Mouse (Mus musculus): ENCODE data around the gene Krtap5-4.
"Not testable (repeated sequence)": the region's sequence is repeated elsewhere in the genome, so short reads cannot be mapped to it uniquely, and the experiment has no call there.

Gene Krtap5-4

GRCm38 (mm10) chr7:142303249-142303648 is at the start of gene Krtap5-4:
TSS of gene Krtap5-4 (plus strand) at chr7:142303549.
- DNase-seq (ENCODE audit: low spot score in 2 of 2): no peak

- peak in 1 of 2 experiments; percentile 7 for DNase-seq (ENCODE audit: low spot score in 2 of 2)
Measured at GRCm38 (mm10) chr7:142255517-142255916, 47.8 kb upstream of the Krtap5-4 start.

- DNase-seq (ENCODE audit: low spot score in 2 of 2): not testable (repeated sequence)
Measured at GRCm38 (mm10) chr7:142258254-142258653, 45.1 kb upstream of the Krtap5-4 start, which contains the start of gene Gm2431. TSS of gene Gm2431 (minus strand) at chr7:142258354.

- not testable (repeated sequence) for DNase-seq (ENCODE audit: low spot score in 2 of 2)
Measured at GRCm38 (mm10) chr7:142274263-142274662, 29.1 kb upstream of the Krtap5-4 start, which contains the start of gene Gm4559. TSS of gene Gm4559 (minus strand) at chr7:142274363.

- DNase-seq (ENCODE audit: low spot score in 2 of 2): peak; percentile 19 to 30
Measured at GRCm38 (mm10) chr7:142278183-142278582, 25.2 kb upstream of the Krtap5-4 start.

GRCm38 (mm10) chr7:142279291-142279690 is 24.1 kb upstream of the Krtap5-4 start:
- not testable (repeated sequence) for DNase-seq (ENCODE audit: low spot score in 2 of 2)

- not testable (repeated sequence) for DNase-seq (ENCODE audit: low spot score in 2 of 2)
Measured at GRCm38 (mm10) chr7:142282847-142283246, 20.5 kb upstream of the Krtap5-4 start.

- DNase-seq (ENCODE audit: low spot score in 2 of 2): peak; percentile 42 to 55
Measured at GRCm38 (mm10) chr7:142284023-142284591, 19.2 kb upstream of the Krtap5-4 start.

- DNase-seq (ENCODE audit: low spot score in 2 of 2): peak; percentile 78 to 85
Measured at GRCm38 (mm10) chr7:142284615-142285080, 18.7 kb upstream of the Krtap5-4 start.

GRCm38 (mm10) chr7:142285130-142285835 is 18.1 kb upstream of the Krtap5-4 start:
- DNase-seq (ENCODE audit: low spot score in 2 of 2): no peak

- DNase-seq (ENCODE audit: low spot score in 2 of 2): not testable (repeated sequence)
Measured at GRCm38 (mm10) chr7:142285910-142286612, 17.3 kb upstream of the Krtap5-4 start.

GRCm38 (mm10) chr7:142293851-142294250 is 9.5 kb upstream of the Krtap5-4 start:
- not testable (repeated sequence) for DNase-seq (ENCODE audit: low spot score in 2 of 2)

- no peak for DNase-seq (ENCODE audit: low spot score in 2 of 2)
Measured at GRCm38 (mm10) chr7:142295418-142295817, 7.9 kb upstream of the Krtap5-4 start.

GRCm38 (mm10) chr7:142296108-142296507 is 7.2 kb upstream of the Krtap5-4 start:
- not testable (repeated sequence) for DNase-seq (ENCODE audit: low spot score in 2 of 2)

GRCm38 (mm10) chr7:142297018-142297417 is 6.3 kb upstream of the Krtap5-4 start, which contains the start of gene Krtap5-1:
TSS of gene Krtap5-1 (minus strand) at chr7:142297118.
- DNase-seq (ENCODE audit: low spot score in 2 of 2): not testable (repeated sequence)

GRCm38 (mm10) chr7:142303929-142304328 is 580 bp downstream of the Krtap5-4 start:
- not testable (repeated sequence) for DNase-seq (ENCODE audit: low spot score in 2 of 2)

GRCm38 (mm10) chr7:142314600-142315285 is 11.4 kb downstream of the Krtap5-4 start:
- no peak for DNase-seq (ENCODE audit: low spot score in 2 of 2)

GRCm38 (mm10) chr7:142316558-142316957 is 13.2 kb downstream of the Krtap5-4 start:
- peak; percentile 24 to 26 for DNase-seq (ENCODE audit: low spot score in 2 of 2)

- DNase-seq (ENCODE audit: low spot score in 2 of 2): no peak
Measured at GRCm38 (mm10) chr7:142317216-142317615, 13.9 kb downstream of the Krtap5-4 start.

- DNase-seq (ENCODE audit: low spot score in 2 of 2): no peak
Measured at GRCm38 (mm10) chr7:142319124-142319523, 15.8 kb downstream of the Krtap5-4 start.

- DNase-seq (ENCODE audit: low spot score in 2 of 2): no peak
Measured at GRCm38 (mm10) chr7:142320906-142321305, 17.6 kb downstream of the Krtap5-4 start.
